Mouse (Mus musculus): ENCODE data around the gene Alg9. TPM values are rescaled to one million over a fixed set of nuclear protein-coding genes. Genes with fewer than 3 reads are reported as not detected.

Alg9 gene
- polyA plus RNA-seq, 1 experiment from 2014 or later: 44.2 TPM

GRCm38 (mm10) chr9:50738914-50739870, 35.6 kb upstream of the Alg9 start, which contains the start of gene Dixdc1:
Gene Dixdc1, minus strand, starts transcription at chr9:50739517.
- peak; percentile 99 for ATAC-seq (ENCODE audit: low FRiP score, low TSS enrichment)
- WGBS: 14% methylated on average over 36 of the region's 36 CpGs
- no peaks in the 10 kb centered on the region for H3K9me3 ChIP-seq (ENCODE audit: control insufficient read depth, low read length)

DNA sequence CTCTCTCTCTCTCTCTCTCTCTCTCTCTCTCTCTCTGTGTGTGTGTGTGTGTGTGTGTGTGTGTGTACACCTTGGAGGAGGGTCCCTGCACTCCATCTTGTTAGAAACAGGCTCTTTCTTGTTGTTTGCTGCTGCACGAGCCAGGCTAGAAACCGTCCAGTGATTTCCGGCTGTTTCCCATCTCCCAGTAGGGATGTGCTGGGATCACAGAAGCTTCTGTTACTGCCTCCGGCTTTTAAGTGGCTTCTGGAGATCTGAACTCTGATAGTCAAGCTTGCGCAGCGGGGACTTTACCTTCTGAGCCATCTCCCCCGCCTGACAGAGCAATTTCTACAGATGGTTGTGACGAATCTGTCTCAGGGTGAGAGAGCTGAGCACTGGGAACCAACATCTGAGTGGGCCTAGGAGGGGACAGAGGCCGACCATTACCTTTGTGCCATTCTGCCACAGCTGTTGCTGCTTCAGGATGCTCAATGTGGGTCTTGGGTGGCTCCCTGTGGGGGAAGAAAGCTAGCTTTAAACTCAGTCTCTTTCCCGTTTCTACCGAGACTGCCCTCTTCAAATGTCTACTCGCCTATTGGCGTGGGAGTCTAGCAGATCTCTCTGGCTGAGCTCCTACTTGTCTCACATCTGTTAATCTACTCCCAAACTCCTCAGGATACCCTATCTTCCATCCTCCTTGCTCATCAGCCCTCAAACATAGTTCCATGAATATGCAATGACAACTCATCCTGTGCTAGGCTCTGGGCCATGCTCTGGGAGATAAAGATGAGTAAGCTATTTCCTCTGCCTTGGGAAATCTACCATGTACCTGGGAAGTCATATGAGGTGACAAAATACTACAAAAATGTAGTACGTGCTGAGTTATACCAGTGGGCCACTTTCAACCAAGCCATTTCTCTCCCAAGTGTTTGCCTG, 33.7 kb upstream of the Alg9 start:
- H3K9ac ChIP-seq (ENCODE audit: low read depth, low read length): no peak overlapping the region
- H3K36me3 ChIP-seq (ENCODE audit: control insufficient read depth, insufficient read depth, low read length): no peaks in the 10 kb centered on the region
- no peaks in the 10 kb centered on the region for H3K27me3 ChIP-seq (ENCODE audit: control insufficient read depth, insufficient read depth, low read length)
- no peak overlapping the region for H3K27ac ChIP-seq (ENCODE audit: low read depth, low read length)
- H3K9me3 ChIP-seq (ENCODE audit: control insufficient read depth, low read length): no peaks in the 10 kb centered on the region
- WGBS: 82% methylated on average over 14 of the region's 14 CpGs
- no peak overlapping the region for H3K4me3 ChIP-seq (ENCODE audit: low read length)
- no peaks in the 10 kb centered on the region for H3K4me1 ChIP-seq (ENCODE audit: control insufficient read depth, insufficient read depth, low read length)
- H3K4me2 ChIP-seq (replicated peaks; ENCODE audit: low read depth, low read length): no peak overlapping the region
- ATAC-seq (ENCODE audit: low FRiP score, low TSS enrichment): no peak

More at GRCm38 (mm10) chr9:50738914-50739870, 35.6 kb upstream of the Alg9 start, which contains the start of gene Dixdc1:
- Histone ChIP-seq H3K27me3 (ENCODE audit: control insufficient read depth, insufficient read depth, low read length) (no peaks in the 10 kb centered on the region), H3K9ac (ENCODE audit: low read depth, low read length) (peak within 1 kb of the TSS; percentile 25; the same call in 1 of the 2 replicates), H3K4me2 (replicated peaks; ENCODE audit: low read depth, low read length) (peak within 1 kb of the TSS; percentile 50), H3K4me3 (ENCODE audit: low read length) (peak within 1 kb of the TSS; percentile 32), H3K27ac (ENCODE audit: low read depth, low read length) (no peak within 1 kb of the TSS), H3K36me3 (ENCODE audit: control insufficient read depth, insufficient read depth, low read length) (no peaks in the 10 kb centered on the region), H3K4me1 (ENCODE audit: control insufficient read depth, insufficient read depth, low read length) (no peaks in the 10 kb centered on the region)

GRCm38 (mm10) chr9:50742261-50742660, 32.6 kb upstream of the Alg9 start:
- no peak for ATAC-seq (ENCODE audit: low FRiP score, low TSS enrichment)
- no peaks in the 10 kb centered on the region for H3K27me3 ChIP-seq (ENCODE audit: control insufficient read depth, insufficient read depth, low read length)
- no peak overlapping the region for H3K4me3 ChIP-seq (ENCODE audit: low read length)
- no peaks in the 10 kb centered on the region for H3K36me3 ChIP-seq (ENCODE audit: control insufficient read depth, insufficient read depth, low read length)
- no peak overlapping the region for H3K4me2 ChIP-seq (replicated peaks; ENCODE audit: low read depth, low read length)
- WGBS: 86% methylated on average over 3 of the region's 3 CpGs
- H3K9ac ChIP-seq (ENCODE audit: low read depth, low read length): no peak overlapping the region
- no peak overlapping the region for H3K27ac ChIP-seq (ENCODE audit: low read depth, low read length)
- H3K9me3 ChIP-seq (ENCODE audit: control insufficient read depth, low read length): no peaks in the 10 kb centered on the region
- H3K4me1 ChIP-seq (ENCODE audit: control insufficient read depth, insufficient read depth, low read length): no peaks in the 10 kb centered on the region

DNA sequence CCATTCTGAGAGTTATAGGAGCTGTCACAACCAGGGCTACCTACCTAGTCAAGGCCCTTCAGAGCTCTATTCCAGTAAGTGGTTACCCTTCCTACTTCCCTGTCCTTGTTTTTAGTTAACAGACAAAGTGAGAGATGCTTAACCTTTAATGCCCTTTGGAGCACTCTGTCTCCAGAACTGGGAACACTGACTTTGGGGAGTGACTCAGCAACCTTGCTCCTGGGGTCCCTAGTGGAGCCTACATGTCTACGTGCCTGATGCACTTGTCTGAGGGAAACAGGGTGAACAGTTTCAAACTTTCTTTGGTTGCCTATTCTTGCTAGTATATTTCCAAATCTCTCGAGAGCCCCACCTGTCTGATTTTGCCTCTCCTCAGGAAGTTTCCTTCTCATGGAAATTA, 32.1 kb upstream of the Alg9 start:
- Histone ChIP-seq H3K27ac (ENCODE audit: low read depth, low read length) (no peak overlapping the region), H3K27me3 (ENCODE audit: control insufficient read depth, insufficient read depth, low read length) (no peaks in the 10 kb centered on the region), H3K9ac (ENCODE audit: low read depth, low read length) (no peak overlapping the region), H3K36me3 (ENCODE audit: control insufficient read depth, insufficient read depth, low read length) (no peaks in the 10 kb centered on the region), H3K4me1 (ENCODE audit: control insufficient read depth, insufficient read depth, low read length) (no peaks in the 10 kb centered on the region), H3K4me3 (ENCODE audit: low read length) (no peak overlapping the region), H3K9me3 (ENCODE audit: control insufficient read depth, low read length) (no peaks in the 10 kb centered on the region), H3K4me2 (replicated peaks; ENCODE audit: low read depth, low read length) (no peak overlapping the region)
- 67% methylated on average over 2 of the region's 2 CpGs for WGBS
- no peak for ATAC-seq (ENCODE audit: low FRiP score, low TSS enrichment)

DNA sequence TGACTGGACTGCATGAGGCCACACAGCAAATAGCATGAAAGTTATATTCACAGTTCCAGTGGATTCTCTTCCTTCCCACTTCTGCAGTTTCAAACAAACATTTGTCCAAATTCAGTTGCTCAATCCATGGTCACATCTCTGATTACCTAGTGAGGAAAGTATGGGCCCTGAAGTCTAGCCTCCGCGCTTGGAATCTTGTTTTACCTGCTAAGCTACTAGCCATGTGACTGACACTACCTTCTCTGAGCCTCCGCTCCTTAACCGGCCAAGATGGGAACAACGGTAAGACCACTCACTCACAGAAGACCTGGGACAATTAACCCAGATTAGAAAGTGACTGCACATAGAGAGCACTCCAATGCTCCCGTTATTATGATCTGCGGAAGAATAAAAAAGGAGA, 29.0 kb upstream of the Alg9 start:
- Histone ChIP-seq H3K27ac (ENCODE audit: low read depth, low read length) (peak overlapping the region; percentile 75), H3K9me3 (ENCODE audit: control insufficient read depth, low read length) (no peaks in the 10 kb centered on the region), H3K4me3 (ENCODE audit: low read length) (peak overlapping the region; percentile 51), H3K4me1 (ENCODE audit: control insufficient read depth, insufficient read depth, low read length) (no peaks in the 10 kb centered on the region), H3K9ac (ENCODE audit: low read depth, low read length) (peak overlapping the region; percentile 58; the same call in 1 of the 2 replicates), H3K36me3 (ENCODE audit: control insufficient read depth, insufficient read depth, low read length) (no peaks in the 10 kb centered on the region), H3K27me3 (ENCODE audit: control insufficient read depth, insufficient read depth, low read length) (0 out of 2 replicates have a peak, but pooled peaks cover 5% of the 10 kb centered on the region), H3K4me2 (replicated peaks; ENCODE audit: low read depth, low read length) (peak overlapping the region; percentile 68)
- ATAC-seq (ENCODE audit: low FRiP score, low TSS enrichment): peak; percentile 43; the same call in 1 of the 2 replicates
- WGBS: 11% methylated on average over 7 of the region's 7 CpGs

DNA sequence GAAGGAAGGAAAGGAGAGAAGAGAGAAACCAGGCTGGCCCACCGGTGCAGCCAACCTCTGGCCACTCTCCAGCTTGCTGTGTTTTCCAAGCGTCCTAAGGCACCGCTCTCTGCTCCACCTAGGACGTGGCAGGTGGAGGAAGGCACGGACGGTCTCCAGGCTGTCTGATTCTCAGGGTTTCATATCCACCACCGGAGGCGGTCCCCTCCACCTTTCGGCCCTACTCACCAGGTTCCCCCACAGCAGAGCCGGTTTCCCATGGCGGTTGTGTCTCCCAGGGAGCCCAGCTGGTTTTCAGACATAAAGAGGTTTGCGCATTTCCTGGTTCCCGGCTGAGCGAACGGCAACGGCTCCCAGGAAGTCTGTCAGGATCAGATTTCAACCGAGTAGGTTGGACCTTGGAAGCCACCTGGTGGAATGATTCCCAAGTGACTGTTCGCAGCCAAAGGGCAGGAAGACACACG, 28.6 kb upstream of the Alg9 start, which contains the start of gene 2310030G06Rik:
TSS of gene 2310030G06Rik (minus strand) at position 323 of the 464 bp plus-strand sequence.
- H3K4me1 ChIP-seq (ENCODE audit: control insufficient read depth, insufficient read depth, low read length): no peaks in the 10 kb centered on the region
- peak within 1 kb of the TSS; percentile 51 for H3K4me3 ChIP-seq (ENCODE audit: low read length)
- H3K9me3 ChIP-seq (ENCODE audit: control insufficient read depth, low read length): no peaks in the 10 kb centered on the region
- H3K4me2 ChIP-seq (replicated peaks; ENCODE audit: low read depth, low read length): peak within 1 kb of the TSS; percentile 68
- ATAC-seq (ENCODE audit: low FRiP score, low TSS enrichment): peak; percentile 83
- peak within 1 kb of the TSS; percentile 58 for H3K9ac ChIP-seq (ENCODE audit: low read depth, low read length)
- 0 out of 2 replicates have a peak, but pooled peaks cover 5% of the 10 kb centered on the region for H3K27me3 ChIP-seq (ENCODE audit: control insufficient read depth, insufficient read depth, low read length)
- under 1% methylated on average over 19 of the region's 19 CpGs for WGBS
- no peaks in the 10 kb centered on the region for H3K36me3 ChIP-seq (ENCODE audit: control insufficient read depth, insufficient read depth, low read length)
- H3K27ac ChIP-seq (ENCODE audit: low read depth, low read length): peak within 1 kb of the TSS; percentile 75

- Histone ChIP-seq H3K27ac (ENCODE audit: low read depth, low read length) (no peak overlapping the region), H3K36me3 (ENCODE audit: control insufficient read depth, insufficient read depth, low read length) (no peaks in the 10 kb centered on the region), H3K4me2 (replicated peaks; ENCODE audit: low read depth, low read length) (no peak overlapping the region), H3K9ac (ENCODE audit: low read depth, low read length) (no peak overlapping the region), H3K9me3 (ENCODE audit: control insufficient read depth, low read length) (no peaks in the 10 kb centered on the region), H3K4me3 (ENCODE audit: low read length) (no peak overlapping the region), H3K4me1 (ENCODE audit: control insufficient read depth, insufficient read depth, low read length) (no peaks in the 10 kb centered on the region), H3K27me3 (ENCODE audit: control insufficient read depth, insufficient read depth, low read length) (0 out of 2 replicates have a peak, but pooled peaks cover 5% of the 10 kb centered on the region)
- WGBS: 72% methylated on average over 6 of the region's 6 CpGs
- ATAC-seq (ENCODE audit: low FRiP score, low TSS enrichment): no peak
Observed at GRCm38 (mm10) chr9:50750706-50751105, 24.1 kb upstream of the Alg9 start.

DNA sequence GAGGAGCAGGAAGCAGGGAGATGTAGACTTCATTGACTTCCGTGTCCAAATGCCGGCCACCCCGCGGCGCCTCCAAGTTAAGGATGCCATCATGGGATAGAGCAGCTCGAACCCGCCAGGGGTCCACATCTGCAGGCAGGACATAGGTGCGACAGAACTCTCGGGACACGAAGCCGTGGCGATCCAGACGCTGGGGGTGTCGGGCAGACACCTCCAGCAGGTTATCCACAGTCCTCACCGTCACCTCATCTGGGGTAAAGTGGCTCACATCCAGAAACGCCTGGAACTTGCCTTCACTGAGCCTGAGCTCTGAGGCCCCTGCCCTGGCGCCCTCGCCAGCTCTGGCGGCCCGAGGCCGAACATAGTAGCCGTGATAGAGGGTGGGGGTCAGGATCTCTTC, 23.5 kb upstream of the Alg9 start, which contains the start of gene Cryab:
TSS of gene Cryab (plus strand) at position 3 of the 400 bp plus-strand sequence.
- no peak within 1 kb of the TSS for H3K4me2 ChIP-seq (replicated peaks; ENCODE audit: low read depth, low read length)
- no peaks in the 10 kb centered on the region for H3K9me3 ChIP-seq (ENCODE audit: control insufficient read depth, low read length)
- no peak within 1 kb of the TSS for H3K27ac ChIP-seq (ENCODE audit: low read depth, low read length)
- no peak within 1 kb of the TSS for H3K9ac ChIP-seq (ENCODE audit: low read depth, low read length)
- no peak for ATAC-seq (ENCODE audit: low FRiP score, low TSS enrichment)
- H3K4me1 ChIP-seq (ENCODE audit: control insufficient read depth, insufficient read depth, low read length): no peaks in the 10 kb centered on the region
- H3K4me3 ChIP-seq (ENCODE audit: low read length): no peak within 1 kb of the TSS
- no peaks in the 10 kb centered on the region for H3K36me3 ChIP-seq (ENCODE audit: control insufficient read depth, insufficient read depth, low read length)
- 0 out of 2 replicates have a peak, but pooled peaks cover 5% of the 10 kb centered on the region for H3K27me3 ChIP-seq (ENCODE audit: control insufficient read depth, insufficient read depth, low read length)
- 77% methylated on average over 22 of the region's 22 CpGs for WGBS

All from kidney, embryonic 14.5 days (tissue).